Comparison of ENCODE assay signal across 10 mouse cellular contexts in the genomic region with DNA sequence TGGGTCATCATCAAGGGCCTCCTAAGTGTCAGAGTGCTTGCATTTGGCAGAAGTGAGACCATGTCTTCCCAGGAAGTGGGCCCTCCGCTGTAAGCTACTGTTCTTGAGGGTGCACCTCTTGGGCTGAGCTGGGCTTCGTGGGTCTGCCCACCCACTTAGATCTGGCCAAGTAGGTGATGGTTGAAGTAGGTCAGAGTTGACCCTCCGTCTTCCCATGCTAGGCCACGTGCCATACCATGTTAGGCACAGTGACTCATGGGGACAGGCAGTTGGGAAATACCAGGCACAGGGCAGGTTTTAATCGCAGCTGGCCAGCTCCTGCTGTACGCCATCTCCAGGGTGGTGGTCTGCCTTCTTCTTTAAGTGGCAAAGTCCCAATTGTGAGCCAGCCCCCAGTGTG. TPM values are rescaled to one million over a fixed set of nuclear protein-coding genes. Genes with fewer than 3 reads are reported as not detected.
DNase-seq lines count a peak whose midpoint lies in the region; ATAC-seq lines count a peak whose summit lies in the region.
"Had no signal": no experiment of that assay in that cellular context is flagged by ENCODE, and none has a peak within 500 bp of the region (broad histone marks: within the 10 kb centered on the region; RNA-seq: fewer than 3 reads in every experiment).

No protein-coding gene starts in this region.

- no peaks in the 10 kb centered on the region for H3K9me3 ChIP-seq in hindbrain, embryonic 14.5 days (ENCODE audit: control insufficient read depth, low read length)
- no peaks in the 10 kb centered on the region for H3K9me3 ChIP-seq in hindbrain, embryonic 12.5 days (replicated peaks)
- H3K9me3 ChIP-seq: limb, embryonic 15.5 days had no signal

- ATAC-seq in hindbrain, embryonic 14.5 days (ENCODE audit: low FRiP score), result no peak
- no peak for ATAC-seq in hindbrain, embryonic 12.5 days (ENCODE audit: low FRiP score)
- ATAC-seq: Patski had no signal

- H3K36me3 ChIP-seq in hindbrain, embryonic 14.5 days (replicated peaks; ENCODE audit: control insufficient read depth, insufficient read depth), result peaks cover 18% of the 10 kb centered on the region
- peaks cover 9% of the 10 kb centered on the region for H3K36me3 ChIP-seq in hindbrain, embryonic 12.5 days

- 91% methylated on average over 6 of the region's 6 CpGs for WGBS in hindbrain, embryonic 14.5 days
- WGBS in hindbrain, embryonic 12.5 days, result 95% methylated on average over 6 of the region's 6 CpGs

- DNase-seq in hindbrain, embryonic 14.5 days (ENCODE audit: low spot score), result no peak
- peak; percentile 55 for DNase-seq in 3T3-L1 (ENCODE audit: low read depth, low spot score)
- peak; percentile 65 for DNase-seq in adrenal gland, postnatal 25 days
- peak; percentile 41 to 63 for DNase-seq in heart, postnatal 36 days
- DNase-seq in testis, postnatal 14 days (ENCODE audit: low spot score), result no peak
- DNase-seq in right cerebral cortex, postnatal 36 days (ENCODE audit: low spot score in 2 of 2), result no peak
- no peak for DNase-seq in left cerebral cortex, postnatal 36 days (ENCODE audit: low spot score in 2 of 2)

- no peak overlapping the region for H3K4me3 ChIP-seq in hindbrain, embryonic 14.5 days (replicated peaks; ENCODE audit: low read length)
- H3K4me3 ChIP-seq in hindbrain, embryonic 12.5 days, result no peak overlapping the region

- H3K4me1 ChIP-seq in hindbrain, embryonic 14.5 days (replicated peaks; ENCODE audit: control insufficient read depth, insufficient read depth, low read length), result peaks cover 11% of the 10 kb centered on the region; the same call in 1 of the 2 replicates
- H3K4me1 ChIP-seq in hindbrain, embryonic 12.5 days, result peaks cover 20% of the 10 kb centered on the region

- H3K9ac ChIP-seq in hindbrain, embryonic 14.5 days, result no peak overlapping the region
- no peak overlapping the region for H3K9ac ChIP-seq in hindbrain, embryonic 12.5 days

- peaks cover 23% of the 10 kb centered on the region for H3K27me3 ChIP-seq in hindbrain, embryonic 14.5 days (ENCODE audit: control insufficient read depth, insufficient read depth, low read length)
- peaks cover 48% of the 10 kb centered on the region for H3K27me3 ChIP-seq in hindbrain, embryonic 12.5 days
- H3K27me3 ChIP-seq: Patski had no signal

- H3K4me2 ChIP-seq in hindbrain, embryonic 14.5 days (replicated peaks), result peak overlapping the region; percentile 76; the same call in 1 of the 2 replicates
- H3K4me2 ChIP-seq in hindbrain, embryonic 12.5 days (replicated peaks), result no peak overlapping the region; the same call in 1 of the 2 replicates

- no peak overlapping the region for H3K27ac ChIP-seq in hindbrain, embryonic 14.5 days
- H3K27ac ChIP-seq in hindbrain, embryonic 12.5 days, result no peak overlapping the region
- H3K27ac ChIP-seq: limb, embryonic 15.5 days had no signal

- intact Hi-C loops in heart, postnatal 36 days (cut with DNase I), result loop anchor here (5.0 kb wide), 1 partner anchor 44 kb away; a partner anchor contains a TSS
- intact Hi-C loops in left cerebral cortex, postnatal 36 days (cut with DNase I), result loop anchor here (5.0 kb wide), 1 partner anchor 44 kb away; a partner anchor contains a TSS

RNA-seq across cellular contexts. Expression of a gene that starts 1.7 kb away (rescaled TPM):
- 15.3 and 18.4 TPM in 2 replicates for polyA plus RNA-seq in hindbrain, embryonic 14.5 days (2014; fragmentation: Nextera tagmentation; extraction: Ambion mirVana)
- polyA plus RNA-seq in hindbrain, embryonic 12.5 days (2016; fragmentation: Nextera tagmentation; extraction: Ambion mirVana), result 16.2 and 19.1 TPM in 2 replicates
- total RNA-seq in adrenal gland, postnatal 25 days (2021), result 538 and 617 TPM in 2 replicates
- total RNA-seq in heart, postnatal 36 days (2021), result 100 to 1,000 TPM; 552 to 604 TPM
- total RNA-seq in left cerebral cortex, postnatal 36 days (2021), result 10 to 100 TPM; 28.0 to 31.7 TPM

RNA-seq across cellular contexts. Expression of a gene that starts 4.2 kb away (rescaled TPM):
- polyA plus RNA-seq in hindbrain, embryonic 14.5 days (2014; fragmentation: Nextera tagmentation; extraction: Ambion mirVana), result 3.7 and 8.1 TPM in 2 replicates
- polyA plus RNA-seq in hindbrain, embryonic 12.5 days (2016; fragmentation: Nextera tagmentation; extraction: Ambion mirVana), result 7.7 and 8.9 TPM in 2 replicates
- total RNA-seq in adrenal gland, postnatal 25 days (2021), result 9.9 and 13.5 TPM in 2 replicates
- 10 to 100 TPM; 24.1 to 24.2 TPM for total RNA-seq in heart, postnatal 36 days (2021)
- total RNA-seq in left cerebral cortex, postnatal 36 days (2021), result 1 to 10 TPM; 3.0 to 3.5 TPM

RNA-seq across cellular contexts. Expression of a gene that starts 9.6 kb away (rescaled TPM):
- 669 and 782 TPM in 2 replicates for polyA plus RNA-seq in hindbrain, embryonic 14.5 days (2014; fragmentation: Nextera tagmentation; extraction: Ambion mirVana)
- 801 and 888 TPM in 2 replicates for polyA plus RNA-seq in hindbrain, embryonic 12.5 days (2016; fragmentation: Nextera tagmentation; extraction: Ambion mirVana)
- 917 and 919 TPM in 2 replicates for total RNA-seq in adrenal gland, postnatal 25 days (2021)
- total RNA-seq in heart, postnatal 36 days (2021), result 100 to 1,000 TPM; 885 to 891 TPM
- total RNA-seq in left cerebral cortex, postnatal 36 days (2021), result 100 to 1,000 TPM; 493 to 570 TPM

RNA-seq across cellular contexts. Expression of a gene that starts 10.5 kb away (rescaled TPM):
- polyA plus RNA-seq in hindbrain, embryonic 14.5 days (2014; fragmentation: Nextera tagmentation; extraction: Ambion mirVana), result 47.0 and 50.4 TPM in 2 replicates
- 14.4 and 17.3 TPM in 2 replicates for polyA plus RNA-seq in hindbrain, embryonic 12.5 days (2016; fragmentation: Nextera tagmentation; extraction: Ambion mirVana)
- total RNA-seq in adrenal gland, postnatal 25 days (2021), result 287 and 310 TPM in 2 replicates
- 100 to 1,000 TPM; 299 to 300 TPM for total RNA-seq in heart, postnatal 36 days (2021)
- total RNA-seq in left cerebral cortex, postnatal 36 days (2021), result 10 to 100 TPM; 30.9 to 35.4 TPM

RNA-seq across cellular contexts. Expression of a gene that starts 12.9 kb away (rescaled TPM):
- polyA plus RNA-seq in hindbrain, embryonic 14.5 days (2014; fragmentation: Nextera tagmentation; extraction: Ambion mirVana), result 3.1 and 4.2 TPM in 2 replicates
- polyA plus RNA-seq in hindbrain, embryonic 12.5 days (2016; fragmentation: Nextera tagmentation; extraction: Ambion mirVana), result 10.8 and 11.6 TPM in 2 replicates
- 3.0 and 3.3 TPM in 2 replicates for total RNA-seq in adrenal gland, postnatal 25 days (2021)
- under 1 TPM; 0.60 to 0.78 TPM for total RNA-seq in heart, postnatal 36 days (2021)
- total RNA-seq in left cerebral cortex, postnatal 36 days (2021), result 1 to 10 TPM in 1 of 2 experiments, under 1 TPM in 1; 0.76 to 1.9 TPM

Comparison
In these comparisons a context has a peak if more than half of its experiments do, and no peak if none do; other contexts are left out.
1. DNase-seq: peak in 3T3-L1 (single experiment), adrenal gland, postnatal 25 days (single experiment) and heart, postnatal 36 days (2 of 2); none in hindbrain, embryonic 14.5 days (single experiment), testis, postnatal 14 days (single experiment), right cerebral cortex, postnatal 36 days (0 of 2) and left cerebral cortex, postnatal 36 days (0 of 2).
2. RNA of a gene that starts 1.7 kb away (total RNA-seq): 552 to 604 TPM in heart, postnatal 36 days and 538 to 617 TPM in adrenal gland, postnatal 25 days; 28.0 to 31.7 TPM in left cerebral cortex, postnatal 36 days; every median in the first group is over 10 times any median in the second.